Mouse (Mus musculus) ES-E14 (cell line): ENCODE results near the gene Itgb7. TPM values are rescaled to one million over a fixed set of nuclear protein-coding genes. Genes with fewer than 3 reads are reported as not detected.

Experiments
- DNase-seq: peaks from one replicate; pipeline ENCODE4 v3.0.0-alpha.2; 2013; ENCODE audit warnings: low read depth, low spot score
- H3K27ac ChIP-seq: 2 replicates; pipeline ENCODE4 v1.5.1; 2012; ENCODE audit warnings: low read depth, mild to moderate bottlenecking, low read length, moderate library complexity, mixed read lengths; ENCODE audit not compliant: poor library complexity, insufficient read depth, severe bottlenecking
- H3K36me3 ChIP-seq: 2 replicates; pipeline ENCODE4 v1.6.1; 2012; ENCODE audit warnings: mild to moderate bottlenecking, low read length, moderate library complexity, mixed read lengths; ENCODE audit not compliant: control insufficient read depth, poor library complexity, insufficient read depth, severe bottlenecking
- H3K4me1 ChIP-seq, 2 experiments: fragments of 150-350 bp in 1 of 2; sonication (generic) in 1 of 2; 2 replicates each; pipeline ENCODE4 v1.6.1; 2012; ENCODE audit warnings: low read length in 2 of 2, mild to moderate bottlenecking in 1 of 2, mixed read lengths in 1 of 2; ENCODE audit not compliant: control insufficient read depth in 2 of 2, insufficient read depth in 2 of 2, poor library complexity in 1 of 2
- H3K4me3 ChIP-seq, 2 experiments: fragments of 150-350 bp in 1 of 2; sonication (generic) in 1 of 2; 2 replicates each; pipeline ENCODE4 v1.5.1; 2012; ENCODE audit warnings: low read length in 2 of 2, low read depth in 1 of 2, mild to moderate bottlenecking in 1 of 2, mixed read lengths in 1 of 2; ENCODE audit not compliant: insufficient read depth in 1 of 2, poor library complexity in 1 of 2, severe bottlenecking in 1 of 2
- H3K9ac ChIP-seq: 2 replicates; pipeline ENCODE4 v1.6.1; 2012; ENCODE audit warnings: low read depth, mild to moderate bottlenecking, low read length, mixed read lengths; ENCODE audit not compliant: poor library complexity, insufficient read depth, severe bottlenecking
- H3K9me3 ChIP-seq: fragments of 150-350 bp; sonication (generic); 2 replicates; pipeline ENCODE4 v1.6.1; 2012; ENCODE audit warnings: low read depth, mild to moderate bottlenecking, low read length; ENCODE audit not compliant: control insufficient read depth, insufficient read depth
- CHD2 ChIP-seq: IDR thresholded peaks from 2 replicates; pipeline ENCODE4 v1.6.1; 2014; ENCODE audit warnings: mild to moderate bottlenecking, low read depth, low read length, inconsistent platforms
- HCFC1 ChIP-seq: IDR thresholded peaks from 2 replicates; pipeline ENCODE4 v1.6.1; 2012; ENCODE audit warnings: low read length, inconsistent platforms, borderline replicate concordance; ENCODE audit not compliant: insufficient read depth
- MAFK ChIP-seq: IDR thresholded peaks from 2 replicates; pipeline ENCODE4 v1.6.1; 2014; ENCODE audit warnings: mild to moderate bottlenecking, low read depth, low read length, inconsistent platforms; ENCODE audit not compliant: insufficient read depth
- ZC3H11A ChIP-seq: IDR thresholded peaks from 2 replicates; pipeline ENCODE4 v1.6.1; 2012; ENCODE audit warnings: low read depth, mild to moderate bottlenecking, inconsistent platforms, low read length, borderline replicate concordance
- ZNF384 ChIP-seq: IDR thresholded peaks from 2 replicates; pipeline ENCODE4 v1.6.1; 2012; ENCODE audit warnings: low read depth, low read length, inconsistent platforms
- in situ Hi-C, 2 experiments: fragments of 600-800 bp; cut with MboI; formaldehyde crosslinking; loops; one replicate each; pipeline ENCODE4 v1.15.1; 2025; ENCODE audit warnings: low sequenced_read_pairs in 2 of 2, inconsistent platforms in 1 of 2; ENCODE audit not compliant: unreplicated experiment in 2 of 2
- total RNA-seq: library from RNA; depleted of rRNA; stranded (reverse); fragments of 300-350 nt; gene quantifications from 2 replicates; pipeline ENCODE4 v1.2.3, GENCODE M21; 2012

Itgb7 gene
- total RNA-seq, 1 experiment: 34.0 TPM

GRCm38 (mm10) chr15:102210816-102211215 lies 20.9 kb downstream of the Itgb7 start:
- Histone ChIP-seq H3K9ac (peak overlapping the region; percentile 56), H3K4me1 (peaks cover 19 to 42% of the 10 kb centered on the region in 2 experiments), H3K27ac (peak overlapping the region; percentile 84), H3K9me3 (no peaks in the 10 kb centered on the region), H3K36me3 (peaks cover 51% of the 10 kb centered on the region), H3K4me3 (peak overlapping the region in 1 of 2 experiments; percentile 37; a peak in 2 of 4 replicates)
- in situ Hi-C loops: no loop called here
- no peak for DNase-seq
- TF ChIP-seq ZNF384: no peak

- no peak for DNase-seq
- in situ Hi-C loops: no loop called here
- Histone ChIP-seq H3K9me3 (no peaks in the 10 kb centered on the region), H3K9ac (peak overlapping the region; percentile 4; the same call in 1 of the 2 replicates), H3K4me1 (peaks cover 8 to 34% of the 10 kb centered on the region in 2 experiments), H3K4me3 (peak overlapping the region in 1 of 2 experiments; percentile 6; a peak in 1 of 4 replicates), H3K36me3 (peaks cover 50% of the 10 kb centered on the region), H3K27ac (no peak overlapping the region; the same call in 1 of the 2 replicates)
- TF ChIP-seq ZC3H11A (no peak), HCFC1 (no peak), ZNF384 (no peak), MAFK (no peak), CHD2 (no peak)
Measured at GRCm38 (mm10) chr15:102209114-102209513, 22.6 kb downstream of the Itgb7 start.

DNA sequence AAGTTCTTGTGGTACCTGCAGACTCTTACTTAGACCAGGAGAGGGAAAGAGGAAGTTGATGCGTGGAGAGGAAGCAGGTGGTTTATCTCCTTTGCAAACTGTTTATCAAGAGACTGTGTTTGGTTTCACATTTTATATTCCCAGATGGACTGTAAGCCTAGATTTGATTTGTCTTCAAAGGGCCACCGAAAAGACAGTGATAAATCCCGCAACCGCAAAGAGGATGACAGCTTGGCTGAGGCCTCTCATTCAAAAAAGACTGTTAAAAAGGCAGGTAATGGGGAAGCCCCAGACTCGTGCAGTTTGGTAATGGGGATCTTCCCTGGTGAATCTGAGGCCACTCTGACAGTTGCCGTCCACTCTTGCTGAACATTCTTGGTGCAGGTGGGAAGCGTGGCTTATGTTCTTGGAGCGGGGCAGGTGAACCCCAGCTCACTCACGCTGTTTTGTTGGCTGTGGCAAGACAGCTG lies 23.6 kb downstream of the Itgb7 start:
- Histone ChIP-seq H3K27ac (no peak overlapping the region), H3K9me3 (no peaks in the 10 kb centered on the region), H3K4me1 (peaks cover 8 to 29% of the 10 kb centered on the region in 2 experiments), H3K36me3 (peaks cover 48% of the 10 kb centered on the region), H3K9ac (peak overlapping the region; percentile 34; the same call in 1 of the 2 replicates), H3K4me3 (peak overlapping the region in 1 of 2 experiments; percentile 6; a peak in 2 of 4 replicates)
- TF ChIP-seq MAFK (no peak), HCFC1 (no peak), ZNF384 (no peak), ZC3H11A (no peak), CHD2 (no peak)
- DNase-seq: no peak
- in situ Hi-C loops: no loop called here

DNA sequence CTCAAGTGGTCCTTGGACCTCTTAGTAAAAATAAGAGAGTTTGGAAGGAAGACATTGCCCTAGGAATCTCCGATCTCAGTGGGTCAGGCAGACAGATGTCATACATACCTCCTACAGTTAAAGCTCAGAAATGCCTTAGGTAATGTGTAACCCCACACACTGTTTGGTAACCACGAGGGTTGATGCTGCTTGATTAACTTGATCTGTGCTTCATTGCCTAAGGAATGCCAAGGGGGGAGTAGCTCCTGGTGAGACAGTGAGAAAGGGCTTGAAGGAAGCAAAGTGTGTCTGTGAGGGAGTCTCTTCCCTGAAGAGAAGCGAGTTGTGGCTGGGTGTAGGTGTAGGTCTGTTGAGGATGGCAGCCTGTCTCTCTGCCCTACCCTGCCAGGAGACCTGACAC lies 24.4 kb downstream of the Itgb7 start:
- Histone ChIP-seq H3K9me3 (no peaks in the 10 kb centered on the region), H3K9ac (peak overlapping the region; percentile 34; the same call in 1 of the 2 replicates), H3K4me1 (peaks cover 9 to 22% of the 10 kb centered on the region in 2 experiments), H3K27ac (peak overlapping the region; percentile 45; the same call in 1 of the 2 replicates), H3K36me3 (peaks cover 40% of the 10 kb centered on the region), H3K4me3 (peak overlapping the region in 1 of 2 experiments; percentile 3; a peak in 1 of 4 replicates)
- no peak for DNase-seq
- in situ Hi-C loops: no loop called here
- no peak for TF ChIP-seq MAFK
- no peak for TF ChIP-seq ZC3H11A
- TF ChIP-seq HCFC1: no peak
- no peak for TF ChIP-seq CHD2
- TF ChIP-seq ZNF384: no peak

GRCm38 (mm10) chr15:102205779-102206178 lies 26.0 kb downstream of the Itgb7 start:
- H3K9ac ChIP-seq: peak overlapping the region; percentile 97; the same call in 1 of the 2 replicates
- H3K9me3 ChIP-seq: no peaks in the 10 kb centered on the region
- peak overlapping the region; percentile 99; the same call in 1 of the 2 replicates for H3K27ac ChIP-seq
- peaks cover 8 to 17% of the 10 kb centered on the region in 2 experiments for H3K4me1 ChIP-seq
- H3K4me3 ChIP-seq: peak overlapping the region; percentile 88 to 96
- DNase-seq: no peak
- H3K36me3 ChIP-seq: peaks cover 39% of the 10 kb centered on the region
- TF ChIP-seq HCFC1: no peak
- in situ Hi-C loops: no loop called here
